Mouse (Mus musculus) limb, embryonic 15.5 days (tissue): ENCODE results near the gene Itpkb. TPM values are rescaled to one million over a fixed set of nuclear protein-coding genes. Genes with fewer than 3 reads are reported as not detected.
"Not testable (repeated sequence)": the region's sequence is repeated elsewhere in the genome, so short reads cannot be mapped to it uniquely, and the experiment has no call there.

Experiments
- ATAC-seq: fragments of 200-750 bp; cut with Nextera tagmentation; 2 replicates; pipeline ENCODE4 v1.8.0; 2017; ENCODE audit warnings: low read depth, moderate TSS enrichment; ENCODE audit not compliant: insufficient number of reproducible peaks, low FRiP score, low TSS enrichment
- H3K27ac ChIP-seq: fragments of 300-500 bp; sonication (generic); 2 replicates; pipeline ENCODE4 v1.5.1; 2015; ENCODE audit warnings: moderate library complexity, mild to moderate bottlenecking, inconsistent platforms
- H3K27me3 ChIP-seq: fragments of 300-500 bp; sonication (generic); 2 replicates; pipeline ENCODE4 v1.6.1; 2015; ENCODE audit warnings: inconsistent platforms
- H3K36me3 ChIP-seq: fragments of 300-500 bp; sonication (generic); 2 replicates; pipeline ENCODE4 v1.6.1; 2015; ENCODE audit warnings: inconsistent platforms
- H3K4me1 ChIP-seq: fragments of 300-500 bp; sonication (generic); 2 replicates; pipeline ENCODE4 v1.6.1; 2015; ENCODE audit warnings: inconsistent platforms
- H3K4me2 ChIP-seq: fragments of 300-500 bp; sonication (generic); 2 replicates; pipeline ENCODE4 v1.6.1; 2015; ENCODE audit warnings: mild to moderate bottlenecking, inconsistent platforms
- H3K4me3 ChIP-seq: fragments of 300-500 bp; sonication (generic); 2 replicates; pipeline ENCODE4 v1.5.1; 2015; ENCODE audit warnings: mild to moderate bottlenecking, inconsistent platforms
- H3K9ac ChIP-seq: fragments of 300-500 bp; sonication (generic); 2 replicates; pipeline ENCODE4 v1.6.1; 2015; ENCODE audit warnings: inconsistent platforms
- H3K9me3 ChIP-seq: fragments of 300-500 bp; sonication (generic); 2 replicates; pipeline ENCODE4 v1.6.1; 2016; ENCODE audit warnings: inconsistent platforms
- WGBS: fragments of 180-500 bp; shearing (Covaris S2); methylation state at CpG from one replicate; pipeline ENCODE4 v1.1.7; 2015; 5-methylcytosine and 5-hydroxymethylcytosine counted together
- polyA plus RNA-seq: library from polyadenylated mRNA; unstranded; fragments of >200 nt; fragmentation: Nextera tagmentation; extraction: Ambion mirVana; gene quantifications from 2 replicates; pipeline ENCODE4 v1.2.1, GENCODE M21; 2015

Gene Itpkb
- polyA plus RNA-seq, 1 experiment from 2014 or later = 15.1 TPM

- H3K9me3 ChIP-seq = no peaks in the 10 kb centered on the region
- H3K36me3 ChIP-seq = no peaks in the 10 kb centered on the region
- H3K4me3 ChIP-seq = no peak overlapping the region
- no peak overlapping the region for H3K4me2 ChIP-seq
- H3K27me3 ChIP-seq = no peaks in the 10 kb centered on the region
- ATAC-seq = no peak
- H3K27ac ChIP-seq = no peak overlapping the region
- no peak overlapping the region for H3K9ac ChIP-seq
- peaks cover 51% of the 10 kb centered on the region for H3K4me1 ChIP-seq
- whole genome bisulfite sequencing = 93% methylated on average over 8 of the region's 8 CpGs
Measured at GRCm38 (mm10) chr1:180383884-180384283, 53.6 kb downstream of the Itpkb start.

GRCm38 (mm10) chr1:180384486-180384885 is 54.2 kb downstream of the Itpkb start:
- Histone ChIP-seq H3K9me3 (no peaks in the 10 kb centered on the region), H3K27me3 (no peaks in the 10 kb centered on the region), H3K27ac (peak overlapping the region; percentile 22; the same call in 1 of the 2 replicates), H3K36me3 (no peaks in the 10 kb centered on the region), H3K4me2 (no peak overlapping the region), H3K4me3 (no peak overlapping the region), H3K4me1 (peaks cover 52% of the 10 kb centered on the region), H3K9ac (no peak overlapping the region)
- ATAC-seq = no peak
- WGBS = 60% methylated on average over 10 of the region's 10 CpGs

GRCm38 (mm10) chr1:180385308-180385707 is 55.0 kb downstream of the Itpkb start:
- no peaks in the 10 kb centered on the region for H3K27me3 ChIP-seq
- H3K9ac ChIP-seq = no peak overlapping the region
- ATAC-seq = no peak
- H3K9me3 ChIP-seq = no peaks in the 10 kb centered on the region
- 58% methylated on average over 6 of the region's 6 CpGs for WGBS
- peaks cover 49% of the 10 kb centered on the region for H3K4me1 ChIP-seq
- H3K4me2 ChIP-seq = no peak overlapping the region
- H3K36me3 ChIP-seq = no peaks in the 10 kb centered on the region
- no peak overlapping the region for H3K27ac ChIP-seq
- H3K4me3 ChIP-seq = no peak overlapping the region

GRCm38 (mm10) chr1:180386951-180387749 is 56.9 kb downstream of the Itpkb start:
- Histone ChIP-seq H3K4me3 (peak overlapping the region; percentile 41), H3K4me2 (peak overlapping the region; percentile 63), H3K27ac (peak overlapping the region; percentile 93), H3K9ac (no peak overlapping the region), H3K9me3 (no peaks in the 10 kb centered on the region), H3K4me1 (peaks cover 43% of the 10 kb centered on the region), H3K36me3 (no peaks in the 10 kb centered on the region), H3K27me3 (no peaks in the 10 kb centered on the region)
- peak; percentile 93 for ATAC-seq
- 1% methylated on average over 27 of the region's 27 CpGs for WGBS

DNA sequence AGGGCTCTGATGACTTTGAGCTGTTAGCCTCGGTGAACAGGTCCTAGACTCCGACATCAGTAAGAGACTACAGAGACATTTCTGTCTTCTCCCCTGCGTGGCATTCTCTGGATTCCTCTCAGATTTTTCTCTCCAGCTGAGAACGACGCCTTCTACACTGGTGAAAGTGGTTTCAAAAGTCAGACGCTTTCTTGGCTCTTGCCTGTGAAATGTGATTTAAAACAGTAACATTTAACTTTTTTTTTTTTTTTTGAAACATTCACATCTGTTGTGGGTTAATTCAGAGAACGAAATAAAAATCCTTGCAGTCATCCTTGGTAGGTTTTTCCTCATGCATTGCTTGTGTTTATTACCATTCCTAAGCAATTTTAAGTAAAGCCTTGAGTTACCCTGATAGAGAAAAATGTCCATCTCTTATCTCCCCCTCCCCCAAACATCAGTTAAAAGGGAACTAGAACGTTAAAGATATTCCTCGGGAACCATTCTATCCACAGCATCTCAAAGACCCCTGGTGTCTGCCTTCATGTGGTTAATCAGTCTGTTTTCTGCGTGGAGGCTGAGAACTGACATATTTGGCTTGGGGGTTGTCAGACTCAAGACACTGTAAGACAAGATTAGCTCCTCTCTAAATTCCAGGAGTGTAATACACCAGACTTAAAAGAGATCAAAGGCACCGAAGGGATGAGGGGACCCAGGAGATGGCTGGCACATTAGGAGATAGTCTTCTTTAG is 57.6 kb downstream of the Itpkb start:
- no peaks in the 10 kb centered on the region for H3K27me3 ChIP-seq
- peak overlapping the region; percentile 93 for H3K27ac ChIP-seq
- H3K9ac ChIP-seq = no peak overlapping the region
- H3K4me2 ChIP-seq = peak overlapping the region; percentile 63
- no peak for ATAC-seq
- H3K4me1 ChIP-seq = peaks cover 44% of the 10 kb centered on the region
- peak overlapping the region; percentile 41 for H3K4me3 ChIP-seq
- no peaks in the 10 kb centered on the region for H3K9me3 ChIP-seq
- WGBS = 9% methylated on average over 11 of the region's 11 CpGs
- no peaks in the 10 kb centered on the region for H3K36me3 ChIP-seq

DNA sequence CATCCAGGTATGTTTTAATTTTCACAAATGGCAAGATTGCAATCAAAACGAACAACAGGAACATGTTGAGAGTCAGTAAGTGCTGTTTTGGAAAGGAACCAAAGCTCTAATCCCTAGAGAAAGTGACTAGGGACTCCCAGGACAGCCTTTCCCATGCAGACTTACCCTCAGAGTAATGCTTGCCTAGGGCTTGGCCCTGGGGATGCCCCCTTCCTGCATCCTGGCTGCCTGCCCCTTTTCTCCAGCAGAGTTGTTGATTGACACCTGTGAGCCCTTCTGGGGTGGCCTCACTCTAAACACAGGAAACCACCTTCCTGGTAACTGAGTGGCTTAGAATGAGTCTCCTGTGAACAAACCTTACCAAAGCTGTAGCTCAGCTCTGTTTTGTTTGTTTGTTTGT is 58.2 kb downstream of the Itpkb start:
- no peak for ATAC-seq
- 32% methylated on average over 1 of the region's 1 CpGs for WGBS
- Histone ChIP-seq H3K27me3 (no peaks in the 10 kb centered on the region), H3K9me3 (no peaks in the 10 kb centered on the region), H3K9ac (no peak overlapping the region), H3K36me3 (no peaks in the 10 kb centered on the region), H3K4me3 (no peak overlapping the region), H3K27ac (peak overlapping the region; percentile 93), H3K4me2 (no peak overlapping the region), H3K4me1 (peaks cover 50% of the 10 kb centered on the region)

DNA sequence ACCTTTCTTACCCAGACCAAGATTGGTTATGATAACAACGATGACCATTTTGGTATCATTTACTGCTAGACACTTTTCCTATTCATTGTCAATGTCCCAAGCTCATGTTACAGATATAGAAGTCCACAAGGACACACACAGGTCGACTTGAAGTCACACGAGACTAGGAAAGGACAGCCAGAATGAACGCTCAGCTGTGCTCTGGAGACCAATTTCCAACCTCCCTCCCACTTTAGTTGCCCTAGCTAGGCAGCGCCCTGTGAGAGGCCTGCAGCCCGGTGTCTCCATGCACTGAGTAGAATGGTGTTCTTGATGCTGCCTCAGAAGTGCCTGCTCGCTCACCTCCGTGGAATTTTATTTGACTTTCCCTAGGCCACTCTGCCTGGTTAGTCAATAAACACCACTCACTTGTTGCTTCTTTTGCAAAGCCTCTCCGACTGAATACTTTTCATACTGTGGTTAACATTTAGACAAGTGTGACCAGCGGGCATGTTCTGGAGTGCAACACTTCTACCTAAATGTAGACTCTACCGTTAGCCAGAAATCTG is 59.0 kb downstream of the Itpkb start:
- H3K4me3 ChIP-seq, H3K9me3 ChIP-seq, H3K4me2 ChIP-seq, H3K27me3 ChIP-seq, H3K36me3 ChIP-seq, ATAC-seq, H3K9ac ChIP-seq: not testable (repeated sequence)
- peak overlapping the region; percentile 93; the same call in 1 of the 2 replicates for H3K27ac ChIP-seq
- WGBS = 80% methylated on average over 11 of the region's 11 CpGs
- peaks cover 47% of the 10 kb centered on the region for H3K4me1 ChIP-seq

DNA sequence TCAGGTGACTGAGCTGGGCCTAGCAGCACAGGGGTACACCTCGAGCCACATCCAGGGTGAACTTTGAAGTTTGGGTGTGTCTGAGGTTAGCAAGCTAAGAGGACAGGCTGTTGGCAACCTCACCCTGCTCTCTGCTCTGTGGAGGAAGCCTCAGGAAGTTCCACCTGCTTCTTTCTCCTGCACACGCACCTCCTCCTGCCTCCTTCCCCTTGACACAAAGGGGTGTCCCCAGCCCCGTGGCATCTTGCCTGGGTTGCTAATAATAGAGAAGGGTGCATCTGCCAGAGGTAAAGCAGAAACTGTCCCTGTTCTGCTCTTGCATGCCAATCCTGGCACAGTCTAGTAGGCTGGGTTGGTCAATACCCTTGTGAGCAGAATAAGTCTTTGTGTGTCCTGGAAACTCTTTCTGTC is 60.0 kb downstream of the Itpkb start:
- ATAC-seq = no peak

GRCm38 (mm10) chr1:180390746-180391574 is 60.7 kb downstream of the Itpkb start:
- 82% methylated on average over 10 of the region's 10 CpGs for WGBS
- Histone ChIP-seq H3K27me3 (no peaks in the 10 kb centered on the region), H3K9ac (no peak overlapping the region), H3K36me3 (0 out of 2 replicates have a peak, but pooled peaks cover 2% of the 10 kb centered on the region), H3K27ac (no peak overlapping the region), H3K4me3 (no peak overlapping the region), H3K4me2 (no peak overlapping the region), H3K9me3 (no peaks in the 10 kb centered on the region), H3K4me1 (peaks cover 36% of the 10 kb centered on the region)
- ATAC-seq = no peak

More for the DNA sequence above, 60.0 kb downstream of the Itpkb start:
- no peak overlapping the region for H3K4me2 ChIP-seq
- H3K27me3 ChIP-seq = no peaks in the 10 kb centered on the region
- 65% methylated on average over 3 of the region's 3 CpGs for WGBS
- peaks cover 41% of the 10 kb centered on the region for H3K4me1 ChIP-seq
- no peaks in the 10 kb centered on the region for H3K9me3 ChIP-seq
- H3K9ac ChIP-seq = no peak overlapping the region
- H3K4me3 ChIP-seq = no peak overlapping the region
- H3K27ac ChIP-seq = no peak overlapping the region
- H3K36me3 ChIP-seq = 0 out of 2 replicates have a peak, but pooled peaks cover under 1% of the 10 kb centered on the region

- 0 out of 2 replicates have a peak, but pooled peaks cover 2% of the 10 kb centered on the region for H3K36me3 ChIP-seq
- H3K4me1 ChIP-seq = peaks cover 31% of the 10 kb centered on the region
- 85% methylated on average over 4 of the region's 4 CpGs for WGBS
Measured at GRCm38 (mm10) chr1:180391575-180391945, 61.3 kb downstream of the Itpkb start.

GRCm38 (mm10) chr1:180392137-180392798 is 62.0 kb downstream of the Itpkb start:
- H3K36me3 ChIP-seq = 0 out of 2 replicates have a peak, but pooled peaks cover 2% of the 10 kb centered on the region
- no peak overlapping the region for H3K4me2 ChIP-seq
- H3K9ac ChIP-seq = no peak overlapping the region
- peaks cover 26% of the 10 kb centered on the region for H3K4me1 ChIP-seq
- no peaks in the 10 kb centered on the region for H3K27me3 ChIP-seq
- H3K27ac ChIP-seq = no peak overlapping the region
- H3K9me3 ChIP-seq = no peaks in the 10 kb centered on the region
- H3K4me3 ChIP-seq = no peak overlapping the region
- ATAC-seq = no peak
- 64% methylated on average over 5 of the region's 5 CpGs for WGBS

More at GRCm38 (mm10) chr1:180391575-180391945, 61.3 kb downstream of the Itpkb start:
- Histone ChIP-seq H3K9me3 (no peaks in the 10 kb centered on the region), H3K9ac (no peak overlapping the region), H3K4me2 (no peak overlapping the region), H3K27me3 (no peaks in the 10 kb centered on the region), H3K4me3 (no peak overlapping the region), H3K27ac (no peak overlapping the region)
- no peak for ATAC-seq
